Mouse (Mus musculus) MEL (cell line): ENCODE measurements around the gene Ccdc114. TPM values are rescaled to one million over a fixed set of nuclear protein-coding genes. Genes with fewer than 3 reads are reported as not detected.

Experiments used
- DNase-seq: peaks from one replicate; pipeline ENCODE4 v3.0.0; 2011; ENCODE audit warnings: low read depth, low spot score
- H3K27ac ChIP-seq: 2 replicates; pipeline ENCODE4 v1.5.1; 2012; ENCODE audit warnings: low read depth, mild to moderate bottlenecking, control low read depth, low read length, moderate library complexity; ENCODE audit not compliant: control insufficient read depth
- H3K27me3 ChIP-seq, 2 experiments: fragments of 150-350 bp in 1 of 2; sonication (generic) in 1 of 2; 2 replicates each; pipeline ENCODE4 v1.6.1; 2012; ENCODE audit warnings: low read length in 2 of 2, mild to moderate bottlenecking in 2 of 2, improper control_type of control experiment in 1 of 2, moderate library complexity in 1 of 2; ENCODE audit not compliant: insufficient read depth in 2 of 2, control insufficient read depth in 1 of 2
- H3K36me3 ChIP-seq, 2 experiments: 2 replicates each; pipeline ENCODE4 v1.6.1; 2012 to 2014; ENCODE audit warnings: low read length in 2 of 2, improper control_type of control experiment in 1 of 2, inconsistent platforms in 1 of 2, mild to moderate bottlenecking in 1 of 2; ENCODE audit not compliant: insufficient read depth in 2 of 2, control insufficient read depth in 1 of 2
- H3K4me1 ChIP-seq, 2 experiments: fragments of 150-350 bp in 1 of 2; sonication (generic) in 1 of 2; 2 replicates each; pipeline ENCODE4 v1.6.1; 2012; ENCODE audit warnings: low read length in 2 of 2, improper control_type of control experiment in 1 of 2, mild to moderate bottlenecking in 1 of 2; ENCODE audit not compliant: insufficient read depth in 2 of 2, control insufficient read depth in 1 of 2
- H3K4me3 ChIP-seq, 2 experiments: fragments of 150-350 bp in 1 of 2; sonication (generic) in 1 of 2; 2 replicates each; pipeline ENCODE4 v1.5.1; 2012; ENCODE audit warnings: low read depth in 2 of 2, low read length in 2 of 2, mild to moderate bottlenecking in 2 of 2, moderate library complexity in 2 of 2, control low read depth in 1 of 2, improper control_type of control experiment in 1 of 2; ENCODE audit not compliant: control insufficient read depth in 1 of 2, insufficient read depth in 1 of 2
- H3K79me2 ChIP-seq: 2 replicates; pipeline ENCODE4 v1.6.1; 2012; ENCODE audit warnings: mild to moderate bottlenecking, low read length, moderate library complexity; ENCODE audit not compliant: control insufficient read depth, poor library complexity, insufficient read depth
- H3K9ac ChIP-seq: 2 replicates; pipeline ENCODE4 v1.6.1; 2012; ENCODE audit warnings: low read depth, mild to moderate bottlenecking, control low read depth, low read length, moderate library complexity; ENCODE audit not compliant: control insufficient read depth, poor library complexity, severe bottlenecking
- H3K9me3 ChIP-seq: fragments of 150-350 bp; sonication (generic); replicated peaks from 2 replicates; pipeline ENCODE4 v1.6.1; 2012; ENCODE audit warnings: mild to moderate bottlenecking, low read length, improper control_type of control experiment, moderate library complexity; ENCODE audit not compliant: insufficient read depth
- BHLHE40 ChIP-seq: IDR thresholded peaks from 2 replicates; pipeline ENCODE4 v1.6.1; 2012; ENCODE audit warnings: low read depth, mild to moderate bottlenecking, inconsistent platforms, low read length, improper control_type of control experiment, borderline replicate concordance
- CHD1 ChIP-seq: IDR thresholded peaks from 2 replicates; pipeline ENCODE4 v1.6.1; 2012; ENCODE audit warnings: low read depth, mild to moderate bottlenecking, inconsistent platforms, low read length, improper control_type of control experiment
- CHD2 ChIP-seq: IDR thresholded peaks from 2 replicates; pipeline ENCODE4 v1.6.1; 2011; ENCODE audit warnings: low read length, improper control_type of control experiment
- CTCF ChIP-seq, 3 experiments: IDR thresholded peaks in 2 of 3; conservative IDR thresholded peaks in 1 of 3; 2 replicates each; pipeline ENCODE4 v1.5.1; 2011 to 2012; ENCODE audit warnings: low read length in 3 of 3, low read depth in 2 of 3, mild to moderate bottlenecking in 2 of 3, improper control_type of control experiment in 1 of 3, inconsistent platforms in 1 of 3, mixed read lengths in 1 of 3, moderate library complexity in 1 of 3; ENCODE audit not compliant: control insufficient read depth in 1 of 3, insufficient read depth in 1 of 3, poor library complexity in 1 of 3, severe bottlenecking in 1 of 3
- E2F4 ChIP-seq: IDR thresholded peaks from 2 replicates; pipeline ENCODE4 v1.6.1; 2011; ENCODE audit warnings: low read depth, low read length, improper control_type of control experiment, borderline replicate concordance
- ELF1 ChIP-seq: IDR thresholded peaks from 2 replicates; pipeline ENCODE4 v1.6.1; 2014; ENCODE audit warnings: low read depth, mild to moderate bottlenecking, inconsistent platforms, low read length, improper control_type of control experiment, moderate library complexity
- EP300 ChIP-seq, 2 experiments: IDR thresholded peaks; 2 replicates each; pipeline ENCODE4 v1.6.1; 2011; ENCODE audit warnings: improper control_type of control experiment in 2 of 2, low read length in 2 of 2, low read depth in 1 of 2, mild to moderate bottlenecking in 1 of 2
- ETS1 ChIP-seq: IDR thresholded peaks from 2 replicates; pipeline ENCODE4 v1.6.1; 2012; ENCODE audit warnings: low read depth, mild to moderate bottlenecking, inconsistent platforms, low read length, improper control_type of control experiment, moderate library complexity
- GABPA ChIP-seq: IDR thresholded peaks from 2 replicates; pipeline ENCODE4 v1.6.1; 2012; ENCODE audit warnings: low read depth, mild to moderate bottlenecking, inconsistent platforms, low read length, improper control_type of control experiment, moderate library complexity
- HCFC1 ChIP-seq: IDR thresholded peaks from 2 replicates; pipeline ENCODE4 v1.6.1; 2012; ENCODE audit warnings: low read depth, mild to moderate bottlenecking, inconsistent platforms, low read length, improper control_type of control experiment, moderate library complexity
- JUND ChIP-seq: IDR thresholded peaks from 2 replicates; pipeline ENCODE4 v1.6.1; 2011; ENCODE audit warnings: low read depth, mild to moderate bottlenecking, improper control_type of control experiment, low read length
- KAT2A ChIP-seq: conservative IDR thresholded peaks from 2 replicates; pipeline ENCODE4 v1.6.1; 2012; ENCODE audit warnings: low read depth, low read length, improper control_type of control experiment, inconsistent platforms
- MAX ChIP-seq: IDR thresholded peaks from 2 replicates; pipeline ENCODE4 v1.6.1; 2011; ENCODE audit warnings: low read length, improper control_type of control experiment
- MAZ ChIP-seq: IDR thresholded peaks from 2 replicates; pipeline ENCODE4 v1.6.1; 2012; ENCODE audit warnings: low read depth, mild to moderate bottlenecking, inconsistent platforms, low read length, improper control_type of control experiment
- MXI1 ChIP-seq: IDR thresholded peaks from 2 replicates; pipeline ENCODE4 v1.6.1; 2011; ENCODE audit warnings: mild to moderate bottlenecking, low read depth, low read length, improper control_type of control experiment
- MYB ChIP-seq: IDR thresholded peaks from 2 replicates; pipeline ENCODE4 v1.6.1; 2011; ENCODE audit warnings: mild to moderate bottlenecking, low read depth, low read length, improper control_type of control experiment
- MYC ChIP-seq: IDR thresholded peaks from 2 replicates; pipeline ENCODE4 v1.6.1; 2011; ENCODE audit warnings: low read depth, mild to moderate bottlenecking, low read length, improper control_type of control experiment, moderate library complexity
- NELFE ChIP-seq: IDR thresholded peaks from 2 replicates; pipeline ENCODE4 v1.6.1; 2011; ENCODE audit warnings: low read depth, low read length, improper control_type of control experiment
- NRF1 ChIP-seq: IDR thresholded peaks from 2 replicates; pipeline ENCODE4 v1.6.1; 2014; ENCODE audit warnings: low read depth, mild to moderate bottlenecking, inconsistent platforms, low read length, improper control_type of control experiment, moderate library complexity; ENCODE audit not compliant: poor library complexity, insufficient read depth, severe bottlenecking
- POLR2A ChIP-seq, 2 experiments: IDR thresholded peaks; 2 replicates each; pipeline ENCODE4 v1.6.1; 2011 to 2012; ENCODE audit warnings: low read length in 2 of 2, mild to moderate bottlenecking in 2 of 2, control low read depth in 1 of 2, improper control_type of control experiment in 1 of 2, low read depth in 1 of 2, moderate library complexity in 1 of 2; ENCODE audit not compliant: control insufficient read depth in 1 of 2, insufficient read depth in 1 of 2, poor library complexity in 1 of 2
- POLR2AphosphoS2 ChIP-seq: IDR thresholded peaks from 2 replicates; pipeline ENCODE4 v1.6.1; 2011; ENCODE audit warnings: low read length, improper control_type of control experiment
- POLR2AphosphoS5 ChIP-seq: IDR thresholded peaks from 2 replicates; pipeline ENCODE4 v1.6.1; 2012; ENCODE audit warnings: low read depth, borderline replicate concordance, mild to moderate bottlenecking, inconsistent platforms, low read length, moderate library complexity, mixed read lengths
- RCOR1 ChIP-seq: IDR thresholded peaks from 2 replicates; pipeline ENCODE4 v1.6.1; 2012; ENCODE audit warnings: low read depth, mild to moderate bottlenecking, inconsistent platforms, low read length, improper control_type of control experiment
- SIN3A ChIP-seq: IDR thresholded peaks from 2 replicates; pipeline ENCODE4 v1.6.1; 2012; ENCODE audit warnings: low read length, improper control_type of control experiment, inconsistent platforms
- SMC3 ChIP-seq: IDR thresholded peaks from 2 replicates; pipeline ENCODE4 v1.6.1; 2011; ENCODE audit warnings: low read depth, low read length, improper control_type of control experiment
- TAL1 ChIP-seq: IDR thresholded peaks from 2 replicates; pipeline ENCODE4 v1.6.1; 2012; ENCODE audit warnings: mild to moderate bottlenecking, inconsistent platforms, low read length, moderate library complexity, mixed read lengths
- TBP ChIP-seq: IDR thresholded peaks from 2 replicates; pipeline ENCODE4 v1.8.0; 2011; ENCODE audit warnings: low read depth, low read length, improper control_type of control experiment
- TCF12 ChIP-seq: IDR thresholded peaks from 2 replicates; pipeline ENCODE4 v1.6.1; 2014; ENCODE audit warnings: low read depth, mild to moderate bottlenecking, inconsistent platforms, low read length, improper control_type of control experiment, moderate library complexity
- USF1 ChIP-seq: IDR thresholded peaks from 2 replicates; pipeline ENCODE4 v1.6.1; 2014; ENCODE audit warnings: low read depth, mild to moderate bottlenecking, inconsistent platforms, low read length, improper control_type of control experiment, moderate library complexity
- ZMIZ1 ChIP-seq: IDR thresholded peaks from 2 replicates; pipeline ENCODE4 v1.6.1; 2012; ENCODE audit warnings: low read depth, mild to moderate bottlenecking, inconsistent platforms, low read length, improper control_type of control experiment, moderate library complexity
- polyA plus RNA-seq, 2 experiments: library from polyadenylated mRNA; stranded (reverse) in 1 of 2; unstranded in 1 of 2; fragments of >175 nt in 1 of 2; fragments of >200 nt in 1 of 2; gene quantifications; 2 replicates each; pipeline versions ENCODE4 v1.2.1 to v1.2.4; 2012; ENCODE audit warnings: low replicate concordance in 2 of 2, low read depth in 1 of 2; ENCODE audit not compliant: insufficient read length in 2 of 2, insufficient read depth in 1 of 2, missing spikeins in 1 of 2
- total RNA-seq: library from RNA; depleted of rRNA; stranded (reverse); fragments of 300-350 nt; gene quantifications from 2 replicates; pipeline ENCODE4 v1.2.3, GENCODE M21; 2012

The Ccdc114 gene
- total and polyA plus RNA-seq, 3 experiments = 0.15 to 0.24 TPM; not detected in 1

- TF ChIP-seq POLR2AphosphoS5 (0 out of 2 replicates have a peak, but pooled peaks have one; percentile 30), ELF1 (peak; percentile 96), ETS1 (peak; percentile 91), BHLHE40 (0 out of 2 replicates have a peak, but pooled peaks have one; percentile 16), CHD1 (no peak), CTCF (IDR thresholded peaks at IDR 0.05 in 2 of 3, conservative IDR thresholded peaks at IDR 0.05 in 1 of 3; ENCODE audit: control insufficient read depth in 1 of 3, insufficient read depth in 1 of 3, low read depth in 2 of 3, low read length in 3 of 3, poor library complexity in 1 of 3, severe bottlenecking in 1 of 3) (no peak), POLR2A (IDR thresholded peaks at IDR 0.05; ENCODE audit: control insufficient read depth in 1 of 2, insufficient read depth in 1 of 2, low read depth in 1 of 2, low read length in 2 of 2, poor library complexity in 1 of 2) (peak; percentile 84 to 98; a peak in 3 of 4 replicates), HCFC1 (peak; percentile 79), SIN3A (peak; percentile 94), TCF12 (peak; percentile 73), NELFE (peak; percentile 87), MAX (peak; percentile 99), NRF1 (peak; percentile 98), KAT2A (peak; percentile 40), TBP (peak; percentile 88), MAZ (peak; percentile 83), E2F4 (peak; percentile 61; the same call in 1 of the 2 replicates), RCOR1 (peak; percentile 74), POLR2AphosphoS2 (peak; percentile 82), EP300 (IDR thresholded peaks at IDR 0.05; ENCODE audit: low read depth in 1 of 2, low read length in 2 of 2) (peak; percentile 73 to 90), SMC3 (no peak), MYB (peak; percentile 94), MXI1 (peak; percentile 94), JUND (no peak), TAL1 (peak; percentile 31; the same call in 1 of the 2 replicates), MYC (peak; percentile 97), USF1 (peak; percentile 91), CHD2 (no peak; the same call in 1 of the 2 replicates), ZMIZ1 (peak; percentile 56; the same call in 1 of the 2 replicates), GABPA (no peak)
- Histone ChIP-seq H3K9ac (peak overlapping the region; percentile 68), H3K27ac (peak overlapping the region; percentile 94), H3K27me3 (no peaks in the 10 kb centered on the region), H3K4me3 (peak overlapping the region; percentile 45 to 58), H3K79me2 (peaks cover 3% of the 10 kb centered on the region; the same call in 1 of the 2 replicates), H3K4me1 (peaks cover 8 to 19% of the 10 kb centered on the region in 2 experiments), H3K9me3 (no peaks in the 10 kb centered on the region), H3K36me3 (peaks cover 0 to 13% of the 10 kb centered on the region in 2 experiments; a peak in 2 of 4 replicates)
- DNase-seq = peak; percentile 98
Measured at GRCm38 (mm10) chr7:45922928-45923761, 727 bp upstream of the Ccdc114 start.
